Mouse (Mus musculus): ENCODE measurements at regions not wholly inside any gene's neighbourhood (a gene's known extent, or its start where the extent isn't known, plus 50 kb on each side); places are given as distances from the start of the nearest gene placed in this dataset.

DNA sequence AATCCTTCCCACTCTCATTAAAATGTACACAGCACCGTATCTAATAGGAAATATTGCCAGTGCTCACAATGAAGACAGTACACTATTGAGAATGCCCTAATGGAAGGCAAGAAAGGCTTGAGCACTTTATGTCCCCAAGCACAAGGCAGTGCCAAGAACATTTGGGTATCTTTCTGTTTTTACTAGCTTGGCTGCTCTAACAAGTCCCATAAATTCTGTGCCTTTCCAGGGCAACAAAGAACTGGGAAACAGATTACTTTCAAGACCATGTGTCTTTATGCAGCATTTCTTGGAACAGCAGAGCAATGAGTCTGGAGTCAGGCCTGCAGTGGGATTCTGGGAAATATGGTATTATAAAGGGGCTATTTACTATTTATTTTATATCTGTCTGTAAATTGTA lies 192.3 kb downstream of the 1700008P02Rik start:
- in situ Hi-C loops (cut with MboI, MseI), result no loop called here

DNA sequence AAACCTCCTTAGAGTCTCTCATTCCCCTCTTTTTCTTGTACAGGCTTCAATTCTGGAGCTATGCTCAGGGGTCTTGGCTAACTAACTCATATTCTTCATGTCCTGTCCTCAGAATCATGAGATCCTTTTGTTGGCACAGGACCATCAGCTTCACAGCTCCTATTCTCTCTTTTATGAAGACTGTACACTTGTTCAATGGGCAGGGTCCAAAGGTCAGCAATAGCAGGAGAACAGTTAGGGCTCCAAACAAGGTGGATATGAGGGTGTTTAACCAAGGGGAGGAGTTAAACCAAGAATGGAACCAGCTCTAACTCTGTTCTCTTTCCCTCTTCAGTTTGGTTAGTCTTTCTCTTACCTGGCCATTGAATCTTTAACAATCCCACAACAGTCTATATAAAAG lies 219.4 kb downstream of the 1700008P02Rik start:
- in situ Hi-C loops (cut with MboI, MseI), result no loop called here

DNA sequence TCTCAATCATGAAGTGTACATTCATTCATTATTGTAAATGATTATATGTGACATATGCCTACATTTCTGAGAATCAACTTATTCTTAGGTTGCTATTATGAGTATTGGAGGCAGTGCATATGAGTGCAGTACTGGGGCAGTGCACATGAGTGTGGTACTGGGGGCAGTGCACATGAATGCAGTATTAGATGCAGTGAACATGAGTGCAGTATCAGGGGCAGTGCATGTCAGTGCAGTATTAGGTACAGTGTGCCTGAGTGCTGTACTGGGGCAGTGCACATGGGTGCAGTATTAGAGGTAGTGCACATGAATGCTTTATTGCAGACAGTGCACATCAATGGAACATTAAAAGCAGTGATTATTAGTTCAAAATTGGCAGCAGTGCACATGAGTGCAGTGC lies 234.6 kb downstream of the 1700008P02Rik start:
- in situ Hi-C loops (cut with MboI, MseI), result no loop called here

DNA sequence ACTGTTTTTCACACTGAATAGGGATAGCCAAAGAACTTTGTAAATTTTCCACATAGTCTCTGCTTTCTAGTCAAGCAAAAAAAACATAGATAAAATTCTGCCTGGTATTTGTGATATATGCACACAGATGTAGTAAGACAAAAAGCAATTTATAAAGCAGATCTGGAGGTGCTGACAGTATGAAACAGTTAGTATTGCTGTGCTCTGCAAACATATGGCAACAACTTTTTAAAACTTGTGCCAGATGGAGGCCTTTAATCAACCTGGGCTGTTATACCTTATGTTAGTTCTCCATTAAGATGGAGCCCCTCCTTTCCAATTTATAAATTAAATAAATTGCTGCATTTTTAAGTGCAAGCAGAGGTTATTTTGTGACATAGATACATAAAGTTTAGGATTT lies 237.3 kb downstream of the 1700008P02Rik start:
- in situ Hi-C loops (cut with MboI, MseI), result no loop called here

DNA sequence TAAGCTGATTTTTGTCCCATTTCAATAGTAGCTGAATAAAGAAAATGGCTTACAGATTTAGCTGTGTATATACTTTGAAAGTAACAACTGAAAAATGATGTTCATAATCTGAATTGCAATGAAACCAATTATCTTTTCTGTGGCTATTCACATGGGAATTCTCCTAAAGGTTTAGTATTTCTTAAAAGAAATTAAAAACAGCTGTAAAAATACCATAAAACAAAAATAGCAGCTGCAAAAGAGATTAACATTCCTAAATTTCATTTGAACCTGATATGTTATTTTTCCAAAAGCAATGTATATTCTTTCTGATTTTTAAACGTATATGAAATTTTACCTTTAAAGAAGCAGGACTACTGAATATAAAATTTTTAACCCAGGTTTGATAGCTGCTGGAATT lies 237.9 kb downstream of the 1700008P02Rik start:
- in situ Hi-C loops (cut with MboI, MseI), result no loop called here

DNA sequence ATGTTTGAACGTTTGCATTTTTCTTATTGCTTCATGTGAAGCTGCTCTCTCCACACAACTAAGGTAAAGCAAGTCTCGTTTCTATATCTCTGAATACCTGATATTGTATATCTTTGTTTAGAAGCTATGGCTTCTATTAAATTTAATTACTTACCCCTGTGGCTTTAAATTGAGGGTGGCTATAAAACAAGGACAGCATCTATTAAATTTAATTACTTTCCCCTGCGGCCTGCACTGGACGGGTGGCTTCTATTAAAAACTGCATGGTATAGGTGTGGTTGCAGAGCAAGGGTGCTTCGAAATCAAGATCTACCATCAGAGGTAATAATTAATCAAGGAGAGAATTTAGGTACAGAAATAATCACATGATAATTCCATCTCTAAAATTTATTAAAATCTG lies 238.5 kb downstream of the 1700008P02Rik start:
- in situ Hi-C loops (cut with MboI, MseI), result no loop called here

DNA sequence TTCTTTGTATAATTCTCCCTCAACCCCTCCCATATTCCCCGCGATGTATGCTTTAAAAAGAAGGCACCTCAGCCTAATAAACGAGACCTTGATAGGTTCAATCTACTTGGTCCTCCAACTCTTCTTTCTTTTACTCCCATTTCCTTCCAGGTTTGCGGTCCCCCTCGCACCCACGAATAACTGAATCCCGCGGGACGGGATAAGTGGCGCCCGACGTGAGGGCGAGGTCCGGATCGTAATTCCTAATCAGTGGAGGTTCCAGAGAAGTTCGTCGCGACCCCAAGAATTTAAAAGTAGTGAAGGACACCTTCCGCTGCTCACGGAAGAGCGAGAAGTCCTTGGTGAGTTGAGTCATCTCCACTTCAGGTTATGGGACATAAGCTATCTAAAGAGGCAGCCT lies 281.2 kb downstream of the 1700008P02Rik start:
- in situ Hi-C loops (cut with MboI, MseI), result loop anchor here (10.0 kb wide), 1 partner anchor 1546 kb away; no protein-coding TSS in a partner anchor

DNA sequence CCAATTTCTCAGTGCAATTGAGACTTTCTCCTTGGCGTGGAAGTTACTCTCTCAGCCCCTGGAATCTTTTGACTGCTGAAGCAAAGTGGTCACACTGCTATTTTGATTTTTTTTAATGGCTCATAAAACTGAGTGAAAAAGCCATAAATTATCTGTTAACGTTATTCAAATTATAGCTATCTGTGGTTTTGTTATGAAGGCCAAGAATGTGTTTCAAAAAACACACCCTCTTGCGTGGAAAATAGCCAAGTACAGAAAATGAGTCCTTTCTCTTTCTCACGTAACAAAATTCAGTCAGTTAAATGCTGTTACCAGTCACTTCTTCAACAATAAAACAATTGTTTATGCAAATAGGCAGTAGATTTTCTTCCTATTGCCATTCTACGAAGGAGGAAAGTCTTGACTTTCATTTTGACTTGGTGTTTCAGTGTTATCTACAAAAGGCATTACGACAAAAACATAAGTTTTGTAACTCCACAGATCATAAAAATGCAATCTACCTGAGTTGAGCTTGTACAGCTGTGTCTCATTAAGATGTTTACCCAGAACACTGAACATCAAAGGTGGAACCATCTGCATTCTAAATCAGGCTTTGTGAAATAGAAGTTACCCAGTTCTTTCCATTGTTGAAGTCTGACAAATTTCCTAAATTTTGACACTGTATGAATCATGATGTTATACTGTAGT lies 299.3 kb downstream of the 1700008P02Rik start:
- in situ Hi-C loops (cut with MboI, MseI), result no loop called here

DNA sequence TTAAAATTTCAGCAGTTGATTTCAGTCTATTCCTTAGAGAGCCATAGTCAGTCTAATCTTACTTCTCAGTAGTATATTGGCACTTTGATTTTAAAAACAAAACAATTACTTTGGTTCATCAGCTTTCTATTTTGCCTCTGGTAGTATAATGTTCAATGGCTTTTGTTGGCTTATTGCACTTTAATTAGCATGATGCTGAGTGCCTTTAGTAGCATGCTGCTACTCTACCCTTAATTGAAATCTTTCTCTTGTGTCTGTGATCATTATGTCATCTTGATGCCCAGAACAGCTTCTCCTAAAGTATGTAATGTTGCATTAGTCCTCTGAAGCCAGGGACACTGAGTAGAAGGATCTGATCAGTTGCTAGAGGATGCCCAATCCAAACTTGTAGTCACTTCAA lies 330.7 kb downstream of the 1700008P02Rik start:
- in situ Hi-C loops (cut with MboI, MseI), result no loop called here

DNA sequence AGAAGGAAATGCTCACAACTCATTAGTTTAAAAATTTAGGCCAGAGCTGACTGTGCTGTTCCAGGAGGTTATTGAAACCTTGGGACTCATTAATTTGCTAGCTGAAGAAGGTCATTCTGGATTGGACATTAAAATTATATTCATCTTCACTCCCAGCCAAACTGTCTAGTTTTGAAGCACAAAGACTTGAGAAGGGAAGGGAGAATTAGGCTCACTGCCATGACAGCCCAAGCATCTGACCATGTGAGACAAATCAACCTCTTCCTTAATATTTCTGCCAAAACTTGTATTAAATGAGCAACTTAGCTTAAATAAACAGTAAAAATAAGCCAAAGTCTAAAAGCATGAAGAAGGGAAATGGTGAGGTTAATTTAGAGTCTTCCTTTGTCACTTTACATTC lies 339.6 kb downstream of the 1700008P02Rik start:
- in situ Hi-C loops (cut with MboI, MseI), result no loop called here

Data from T-helper 2 cell (primary cell).